ENCODE assay signal across 8 mouse cellular contexts in the genomic region with DNA sequence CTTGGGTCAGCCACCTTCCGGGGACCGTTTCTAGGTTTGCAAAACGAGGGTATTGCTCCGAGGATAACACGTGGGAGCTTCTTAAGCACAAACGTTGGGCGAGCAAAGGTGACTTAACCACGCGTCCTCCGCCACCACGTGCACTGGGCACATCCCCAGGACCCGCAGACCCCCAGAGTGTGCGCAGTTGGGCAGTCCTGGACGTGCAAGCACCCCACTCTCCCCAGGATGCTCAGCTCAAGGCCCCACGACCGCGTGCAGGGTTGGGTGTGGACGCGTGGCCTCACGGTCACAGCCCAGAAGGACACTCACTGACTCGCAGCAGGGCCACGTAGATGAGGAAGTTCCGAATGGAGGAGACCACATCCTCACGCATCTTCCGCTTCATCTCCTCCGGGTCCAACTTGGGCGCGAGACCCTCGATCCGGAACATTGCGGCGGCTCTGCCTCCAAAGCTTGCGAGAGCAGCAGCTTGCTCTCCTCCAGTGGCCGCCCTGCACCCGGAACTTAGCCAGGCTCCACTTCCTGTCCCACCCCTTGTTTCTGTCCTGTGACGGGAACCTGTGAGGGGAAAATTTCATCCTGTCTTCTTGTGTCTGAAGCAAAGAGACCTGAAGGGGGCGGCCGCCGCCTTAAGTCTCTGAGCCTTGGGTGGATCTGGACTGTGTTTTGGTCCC. TPM values are rescaled to one million over a fixed set of nuclear protein-coding genes. Genes with fewer than 3 reads are reported as not detected.
DNase-seq lines count a peak whose midpoint lies in the region; ATAC-seq and TF ChIP-seq lines count a peak whose summit lies in the region.

TSS of gene Tomm5 (minus strand) at position 514 of the 677 bp plus-strand sequence.

- H3K79me3 ChIP-seq in C2C12 (ENCODE audit: low read depth), result peaks cover 36% of the 10 kb centered on the region

- peak; percentile 57; the same call in 1 of the 2 replicates for TF ChIP-seq POLR2A in brain, embryonic 14.5 days (IDR thresholded peaks at IDR 0.05; ENCODE audit: borderline replicate concordance, extremely low read depth, insufficient read depth, insufficient read length, poor library complexity, severe bottlenecking)
- TF ChIP-seq POLR2A in liver, adult 2 months (IDR thresholded peaks at IDR 0.05; ENCODE audit: extremely low read depth, insufficient read depth, low read length), result peak; percentile 62; the same call in 1 of the 2 replicates
- TF ChIP-seq POLR2A in myocyte (IDR thresholded peaks at IDR 0.05; ENCODE audit: insufficient read length, low read depth), result peak; percentile 85

- peaks cover 30% of the 10 kb centered on the region for H3K4me1 ChIP-seq in erythroblast, embryonic 14.5 days (ENCODE audit: control insufficient read depth)
- H3K4me1 ChIP-seq in heart, embryonic 11.5 days (ENCODE audit: control insufficient read depth, insufficient read depth, low read length), result peaks cover 6% of the 10 kb centered on the region; the same call in 1 of the 2 replicates
- peaks cover 10% of the 10 kb centered on the region; the same call in 1 of the 2 replicates for H3K4me1 ChIP-seq in kidney, embryonic 16.5 days (ENCODE audit: insufficient read depth, low read length)
- H3K4me1 ChIP-seq in liver, adult 2 months (ENCODE audit: control insufficient read depth, insufficient read depth, low read length), result peaks cover 5% of the 10 kb centered on the region

- H3K27ac ChIP-seq in heart, embryonic 11.5 days (ENCODE audit: low read depth, low read length), result peak within 1 kb of the TSS; percentile 16; the same call in 1 of the 2 replicates
- peak within 1 kb of the TSS; percentile 75 for H3K27ac ChIP-seq in kidney, embryonic 16.5 days (ENCODE audit: low read length)
- peak within 1 kb of the TSS; percentile 53 for H3K27ac ChIP-seq in liver, adult 2 months (replicated peaks; ENCODE audit: insufficient read depth, low read depth, low read length)

- peak; percentile 32 for TF ChIP-seq CTCF in C2C12 (IDR thresholded peaks at IDR 0.05; ENCODE audit: control insufficient read depth, insufficient read depth, insufficient read length)
- peak; percentile 79 for TF ChIP-seq CTCF in brain, embryonic 14.5 days (IDR thresholded peaks at IDR 0.05; ENCODE audit: borderline replicate concordance, extremely low read depth, insufficient read depth, insufficient read length)
- peak; percentile 68 for TF ChIP-seq CTCF in liver, adult 2 months (IDR thresholded peaks at IDR 0.05; ENCODE audit: low read depth, low read length)

- H3K36me3 ChIP-seq in C2C12 (ENCODE audit: control insufficient read depth, insufficient read depth), result peaks cover 40% of the 10 kb centered on the region
- H3K36me3 ChIP-seq in erythroblast, embryonic 14.5 days (ENCODE audit: control insufficient read depth), result peaks cover 30% of the 10 kb centered on the region
- peaks cover 8% of the 10 kb centered on the region; the same call in 1 of the 2 replicates for H3K36me3 ChIP-seq in heart, embryonic 11.5 days (ENCODE audit: control insufficient read depth, insufficient read depth, low read length)
- peaks cover 14% of the 10 kb centered on the region for H3K36me3 ChIP-seq in kidney, embryonic 16.5 days (ENCODE audit: insufficient read depth, low read length)
- H3K36me3 ChIP-seq in liver, adult 2 months (ENCODE audit: control insufficient read depth, insufficient read depth, low read length), result peaks cover 9% of the 10 kb centered on the region
- peaks cover 18% of the 10 kb centered on the region for H3K36me3 ChIP-seq in myocyte (ENCODE audit: control insufficient read depth, insufficient read depth)
- H3K36me3 ChIP-seq in splenic B cell, adult 2 months (ENCODE audit: control insufficient read depth, insufficient read depth, low read length, poor library complexity, severe bottlenecking), result no peaks in the 10 kb centered on the region

- H3ac ChIP-seq in C2C12 (ENCODE audit: control insufficient read depth, insufficient read length, low read depth), result peak within 1 kb of the TSS; percentile 100
- peak within 1 kb of the TSS; percentile 51 for H3ac ChIP-seq in myocyte (ENCODE audit: control insufficient read depth, insufficient read length)

- WGBS in heart, embryonic 11.5 days (ENCODE audit: insufficient replicate concordance), result under 1% methylated on average over 39 of the region's 39 CpGs
- WGBS in kidney, embryonic 16.5 days, result under 1% methylated on average over 39 of the region's 39 CpGs
- WGBS in liver, adult 2 months, result under 1% methylated on average over 39 of the region's 39 CpGs

- H3K27me3 ChIP-seq in C2C12 (ENCODE audit: control insufficient read depth, insufficient read depth, insufficient read length) (no peaks in the 10 kb centered on the region), myocyte (ENCODE audit: control insufficient read depth, insufficient read depth, insufficient read length) (no peaks in the 10 kb centered on the region)
- H3K27me3 ChIP-seq in erythroblast, embryonic 14.5 days (ENCODE audit: control insufficient read depth), result peaks cover 5% of the 10 kb centered on the region
- H3K27me3 ChIP-seq in heart, embryonic 11.5 days (ENCODE audit: control insufficient read depth, insufficient read depth, low read length), result no peaks in the 10 kb centered on the region
- H3K27me3 ChIP-seq in kidney, embryonic 16.5 days (ENCODE audit: insufficient read depth, low read length), result no peaks in the 10 kb centered on the region
- no peaks in the 10 kb centered on the region for H3K27me3 ChIP-seq in liver, adult 2 months (ENCODE audit: control insufficient read depth, insufficient read depth, low read length)
- H3K27me3 ChIP-seq in splenic B cell, adult 2 months (ENCODE audit: control insufficient read depth, insufficient read depth, low read length, poor library complexity, severe bottlenecking), result no peaks in the 10 kb centered on the region

- peak; percentile 88 for ATAC-seq in heart, embryonic 11.5 days (replicated peaks; ENCODE audit: insufficient number of reproducible peaks, low FRiP score, low TSS enrichment)
- ATAC-seq in kidney, embryonic 16.5 days (ENCODE audit: low FRiP score, low TSS enrichment), result peak; percentile 97

- H3K4me3 ChIP-seq in C2C12 (ENCODE audit: insufficient read depth, poor library complexity, severe bottlenecking), result peak within 1 kb of the TSS; percentile 95
- peak within 1 kb of the TSS; percentile 93 for H3K4me3 ChIP-seq in erythroblast, embryonic 14.5 days (replicated peaks)
- H3K4me3 ChIP-seq in heart, embryonic 11.5 days (ENCODE audit: low read depth, low read length), result peak within 1 kb of the TSS; percentile 96
- peak within 1 kb of the TSS; percentile 99 for H3K4me3 ChIP-seq in kidney, embryonic 16.5 days (ENCODE audit: low read length)
- H3K4me3 ChIP-seq in liver, adult 2 months (ENCODE audit: insufficient read depth, low read depth, low read length), result peak within 1 kb of the TSS; percentile 88
- H3K4me3 ChIP-seq in myocyte, result peak within 1 kb of the TSS; percentile 90

- peak; percentile 98 for DNase-seq in brain, embryonic 14.5 days (ENCODE audit: low read depth)
- DNase-seq in liver, adult 2 months (ENCODE audit: extremely low read depth, low read depth, low spot score), result peak; percentile 91
- peak; percentile 92 for DNase-seq in splenic B cell, adult 2 months (ENCODE audit: low read depth, low spot score)

- H3K9me3 ChIP-seq in erythroblast, embryonic 14.5 days (ENCODE audit: control insufficient read depth, low read length), result no peaks in the 10 kb centered on the region
- no peaks in the 10 kb centered on the region for H3K9me3 ChIP-seq in heart, embryonic 11.5 days (replicated peaks; ENCODE audit: control insufficient read depth, low read length)
- no peaks in the 10 kb centered on the region for H3K9me3 ChIP-seq in kidney, embryonic 16.5 days (ENCODE audit: low read length)

- H3K79me2 ChIP-seq in C2C12 (ENCODE audit: control insufficient read depth, insufficient read depth) (peaks cover 48% of the 10 kb centered on the region), myocyte (ENCODE audit: control insufficient read depth, insufficient read depth) (peaks cover 28% of the 10 kb centered on the region)
- H3K79me2 ChIP-seq in liver, adult 2 months (ENCODE audit: control insufficient read depth, insufficient read depth, low read length), result no peaks in the 10 kb centered on the region

- peak within 1 kb of the TSS; percentile 69 for H3K4me2 ChIP-seq in heart, embryonic 11.5 days
- peak within 1 kb of the TSS; percentile 61 for H3K4me2 ChIP-seq in kidney, embryonic 16.5 days (replicated peaks; ENCODE audit: low read depth, low read length)
- peak within 1 kb of the TSS; percentile 86 for H3K4me2 ChIP-seq in myocyte (ENCODE audit: low read depth)

- H3K9ac ChIP-seq in heart, embryonic 11.5 days (ENCODE audit: low read depth, low read length), result peak within 1 kb of the TSS; percentile 97
- peak within 1 kb of the TSS; percentile 96 for H3K9ac ChIP-seq in kidney, embryonic 16.5 days (replicated peaks; ENCODE audit: low read length)
- H3K9ac ChIP-seq in liver, adult 2 months (ENCODE audit: low read depth, low read length), result peak within 1 kb of the TSS; percentile 85

TF ChIP-seq in C2C12, 6 proteins besides CTCF, POLR2A, EP300 and RAD21:
- TF ChIP-seq MAX (IDR thresholded peaks at IDR 0.05) (peak; percentile 86), FOSL1 (IDR thresholded peaks at IDR 0.05; ENCODE audit: insufficient read depth, low read length, poor library complexity, severe bottlenecking) (no peak)

TF ChIP-seq in myocyte, 11 proteins besides CTCF, POLR2A, EP300 and RAD21 (continues in another document):
- peak; percentile 84 for TF ChIP-seq POLR2AphosphoS2 (IDR thresholded peaks at IDR 0.05; ENCODE audit: insufficient read length, low read depth)
- TF ChIP-seq TCF3 (IDR thresholded peaks at IDR 0.05; ENCODE audit: insufficient read length, low read depth), result no peak
- TF ChIP-seq CEBPB (IDR thresholded peaks at IDR 0.05; ENCODE audit: insufficient read depth, poor library complexity, severe bottlenecking), result no peak
- peak; percentile 4 for TF ChIP-seq MAX (IDR thresholded peaks at IDR 0.05; ENCODE audit: low read depth)
- TF ChIP-seq SRF (IDR thresholded peaks at IDR 0.05; ENCODE audit: control insufficient read depth, insufficient read length, low read depth), result no peak
- TF ChIP-seq REST (IDR thresholded peaks at IDR 0.05; ENCODE audit: insufficient read depth, insufficient read length), result no peak
- no peak for TF ChIP-seq MYOD1 (IDR thresholded peaks at IDR 0.05; ENCODE audit: control insufficient read depth in 1 of 3, insufficient read length in 2 of 3, low read depth in 2 of 3)
- TF ChIP-seq MYOG (IDR thresholded peaks at IDR 0.05; ENCODE audit: control insufficient read depth in 1 of 3, insufficient read depth in 1 of 3, insufficient read length in 2 of 3, low read depth in 2 of 3), result no peak
- TF ChIP-seq E2F4 (IDR thresholded peaks at IDR 0.05; ENCODE audit: insufficient read depth), result no peak

RNA-seq across cellular contexts. Expression of gene Tomm5, which starts in this region (rescaled TPM):
- polyA plus RNA-seq in C2C12 (2012; fragmentation: generic; extraction: Trizol) (552 TPM), myocyte (2012; fragmentation: generic; extraction: Trizol) (311 TPM)
- polyA plus RNA-seq in brain, embryonic 14.5 days (2012; rRNA removed), result 112 and 144 TPM in 2 replicates
- 1.9 and 3.5 TPM in 2 replicates for polyA plus RNA-seq in erythroblast, embryonic 14.5 days (2012)
- polyA plus RNA-seq in heart, embryonic 11.5 days (2014; fragmentation: Nextera tagmentation; extraction: Ambion mirVana), result 222 TPM in 2 replicates
- polyA plus RNA-seq in kidney, embryonic 16.5 days (2015; fragmentation: Nextera tagmentation; extraction: Ambion mirVana), result 238 and 253 TPM in 2 replicates
- total RNA-seq in liver, adult 2 months (2014; rRNA removed), result 75.3 and 83.0 TPM in 2 replicates
- polyA plus RNA-seq in liver, adult 2 months (2012; rRNA removed), result 38.6 and 43.7 TPM in 2 replicates

Comparison
In these comparisons a context has a peak if more than half of its experiments do, and no peak if none do; other contexts are left out.
1. Peak in every context shown above with its lines: DNase-seq, ATAC-seq, H3K4me3 ChIP-seq and H3K27ac ChIP-seq.
2. H3K27ac ChIP-seq: peak in every context shown above with its lines; median percentile 75 in kidney, embryonic 16.5 days; 53 in liver, adult 2 months; 16 in heart, embryonic 11.5 days.